Mouse (Mus musculus) hindbrain, embryonic 15.5 days (tissue): ENCODE measurements around the gene Gm17720. TPM values are rescaled to one million over a fixed set of nuclear protein-coding genes. Genes with fewer than 3 reads are reported as not detected.
A peak's percentile ranks its signal among the peaks of the same experiment; 100 is the strongest.

Experiments used
- ATAC-seq: fragments of 200-750 bp; cut with Nextera tagmentation; 2 replicates; pipeline ENCODE4 v1.8.0; 2017; ENCODE audit warnings: low read depth, moderate number of reproducible peaks, moderate TSS enrichment; ENCODE audit not compliant: low FRiP score
- H3K27ac ChIP-seq: fragments of 300-500 bp; sonication (generic); replicated peaks from 2 replicates; pipeline ENCODE4 v1.5.1; 2015; ENCODE audit warnings: mild to moderate bottlenecking, inconsistent platforms
- H3K27me3 ChIP-seq: fragments of 300-500 bp; sonication (generic); 2 replicates; pipeline ENCODE4 v1.6.1; 2015; ENCODE audit warnings: control low read depth, inconsistent platforms
- H3K36me3 ChIP-seq: fragments of 300-500 bp; sonication (generic); 2 replicates; pipeline ENCODE4 v1.6.1; 2015; ENCODE audit warnings: control low read depth, inconsistent platforms
- H3K4me1 ChIP-seq: fragments of 300-500 bp; sonication (generic); replicated peaks from 2 replicates; pipeline ENCODE4 v1.6.1; 2015; ENCODE audit warnings: control low read depth, inconsistent platforms
- H3K4me2 ChIP-seq: fragments of 300-500 bp; sonication (generic); 2 replicates; pipeline ENCODE4 v1.6.1; 2015; ENCODE audit warnings: moderate library complexity, mild to moderate bottlenecking, inconsistent platforms
- H3K4me3 ChIP-seq: fragments of 300-500 bp; sonication (generic); 2 replicates; pipeline ENCODE4 v1.5.1; 2015; ENCODE audit warnings: mild to moderate bottlenecking, inconsistent platforms
- H3K9ac ChIP-seq: fragments of 300-500 bp; sonication (generic); 2 replicates; pipeline ENCODE4 v1.6.1; 2015; ENCODE audit warnings: inconsistent platforms
- H3K9me3 ChIP-seq: fragments of 300-500 bp; sonication (generic); 2 replicates; pipeline ENCODE4 v1.6.1; 2016; ENCODE audit warnings: control low read depth, inconsistent platforms
- WGBS: fragments of 180-500 bp; shearing (Covaris S2); methylation state at CpG from one replicate; pipeline ENCODE4 v1.1.7; 2015; 5-methylcytosine and 5-hydroxymethylcytosine counted together
- polyA plus RNA-seq: library from polyadenylated mRNA; unstranded; fragments of >200 nt; fragmentation: Nextera tagmentation; extraction: Ambion mirVana; gene quantifications from 2 replicates; pipeline ENCODE4 v1.2.1, GENCODE M21; 2015

The Gm17720 gene
- polyA plus RNA-seq, 1 experiment from 2014 or later: not detected

- H3K4me2 ChIP-seq: peak within 1 kb of the TSS; percentile 91
- H3K27ac ChIP-seq: peak within 1 kb of the TSS; percentile 67
- H3K27me3 ChIP-seq: peaks cover 5% of the 10 kb centered on the region; the same call in 1 of the 2 replicates
- H3K36me3 ChIP-seq: peaks cover 12% of the 10 kb centered on the region
- no peaks in the 10 kb centered on the region for H3K9me3 ChIP-seq
- 7% methylated on average over 54 of the region's 54 CpGs for whole genome bisulfite sequencing
- H3K4me1 ChIP-seq: peaks cover 23% of the 10 kb centered on the region
- peak within 1 kb of the TSS; percentile 75 for H3K4me3 ChIP-seq
- H3K9ac ChIP-seq: peak within 1 kb of the TSS; percentile 75
- ATAC-seq: peak; percentile 95
Measured at GRCm38 (mm10) chr8:110079282-110080221, 23.0 kb downstream of the Gm17720 start, which contains the start of gene Zfp612. Gene Zfp612 (plus strand): TSS chr8:110079746.

- H3K9ac ChIP-seq: no peak overlapping the region
- no peak for ATAC-seq
- no peak overlapping the region for H3K4me2 ChIP-seq
- H3K27ac ChIP-seq: no peak overlapping the region
- no peaks in the 10 kb centered on the region for H3K36me3 ChIP-seq
- 0 out of 2 replicates have a peak, but pooled peaks cover 3% of the 10 kb centered on the region for H3K4me1 ChIP-seq
- no peak overlapping the region for H3K4me3 ChIP-seq
- H3K27me3 ChIP-seq: peaks cover 5% of the 10 kb centered on the region; the same call in 1 of the 2 replicates
- 85% methylated on average over 8 of the region's 8 CpGs for WGBS
- no peaks in the 10 kb centered on the region for H3K9me3 ChIP-seq
Measured at GRCm38 (mm10) chr8:110074496-110074895, 28.1 kb downstream of the Gm17720 start.

DNA sequence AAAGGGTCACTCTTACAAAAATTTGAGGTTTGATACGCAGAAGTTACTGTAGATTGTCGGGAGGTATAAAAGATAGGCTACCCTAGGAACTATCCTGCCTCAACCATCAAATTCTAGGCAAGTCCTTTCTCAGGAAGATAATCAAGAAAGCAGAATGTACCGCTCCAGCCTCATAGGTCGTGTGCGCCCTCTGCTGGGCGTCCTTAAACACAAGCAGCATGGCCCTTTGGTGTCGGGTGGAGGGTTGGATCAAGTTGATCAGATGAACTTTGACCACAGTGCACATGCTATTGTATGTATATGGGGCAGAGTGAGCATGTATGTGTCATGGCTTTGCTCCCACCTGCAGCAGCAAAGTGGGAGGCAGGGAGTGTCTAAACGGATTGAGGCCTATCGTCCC, 31.0 kb downstream of the Gm17720 start:
- H3K4me1 ChIP-seq: no peaks in the 10 kb centered on the region
- H3K27me3 ChIP-seq: no peaks in the 10 kb centered on the region
- no peak overlapping the region for H3K27ac ChIP-seq
- ATAC-seq: 0 out of 2 replicates have a peak, but pooled peaks have one; percentile 45
- H3K9ac ChIP-seq: no peak overlapping the region
- no peaks in the 10 kb centered on the region for H3K9me3 ChIP-seq
- H3K4me2 ChIP-seq: no peak overlapping the region
- 18% methylated on average over 9 of the region's 9 CpGs for WGBS
- H3K4me3 ChIP-seq: no peak overlapping the region
- H3K36me3 ChIP-seq: no peaks in the 10 kb centered on the region

- no peaks in the 10 kb centered on the region for H3K36me3 ChIP-seq
- WGBS: 88% methylated on average over 4 of the region's 4 CpGs
- H3K27ac ChIP-seq: no peak overlapping the region
- H3K9ac ChIP-seq: no peak overlapping the region
- H3K27me3 ChIP-seq: no peaks in the 10 kb centered on the region
- no peak overlapping the region for H3K4me3 ChIP-seq
- no peak for ATAC-seq
- no peaks in the 10 kb centered on the region for H3K4me1 ChIP-seq
- no peak overlapping the region for H3K4me2 ChIP-seq
- H3K9me3 ChIP-seq: no peaks in the 10 kb centered on the region
Measured at GRCm38 (mm10) chr8:110069706-110070105, 32.8 kb downstream of the Gm17720 start.

GRCm38 (mm10) chr8:110065676-110066075, 36.9 kb downstream of the Gm17720 start:
- Histone ChIP-seq H3K4me2 (no peak overlapping the region), H3K27ac (no peak overlapping the region), H3K4me3 (no peak overlapping the region), H3K9me3 (no peaks in the 10 kb centered on the region), H3K9ac (no peak overlapping the region), H3K27me3 (no peaks in the 10 kb centered on the region), H3K4me1 (no peaks in the 10 kb centered on the region), H3K36me3 (no peaks in the 10 kb centered on the region)
- no peak for ATAC-seq
- WGBS: 92% methylated on average over 4 of the region's 4 CpGs

- Histone ChIP-seq H3K36me3 (no peaks in the 10 kb centered on the region), H3K9ac (no peak overlapping the region), H3K27ac (no peak overlapping the region), H3K27me3 (no peaks in the 10 kb centered on the region), H3K4me2 (no peak overlapping the region), H3K4me3 (no peak overlapping the region), H3K9me3 (no peaks in the 10 kb centered on the region), H3K4me1 (no peaks in the 10 kb centered on the region)
- 92% methylated on average over 18 of the region's 18 CpGs for WGBS
- ATAC-seq: no peak
Measured at GRCm38 (mm10) chr8:110064606-110065365, 37.8 kb downstream of the Gm17720 start.

- WGBS: 73% methylated on average over 9 of the region's 9 CpGs
- Histone ChIP-seq H3K27ac (no peak overlapping the region), H3K4me2 (no peak overlapping the region), H3K4me3 (no peak overlapping the region), H3K36me3 (no peaks in the 10 kb centered on the region), H3K9ac (no peak overlapping the region), H3K4me1 (no peaks in the 10 kb centered on the region), H3K27me3 (no peaks in the 10 kb centered on the region), H3K9me3 (no peaks in the 10 kb centered on the region)
- ATAC-seq: no peak
Measured at GRCm38 (mm10) chr8:110064161-110064560, 38.4 kb downstream of the Gm17720 start.

GRCm38 (mm10) chr8:110058207-110058606, 44.3 kb downstream of the Gm17720 start:
- H3K27ac ChIP-seq: no peak overlapping the region
- H3K36me3 ChIP-seq: no peaks in the 10 kb centered on the region
- no peak overlapping the region for H3K4me2 ChIP-seq
- ATAC-seq: no peak
- 59% methylated on average over 8 of the region's 8 CpGs for WGBS
- H3K27me3 ChIP-seq: no peaks in the 10 kb centered on the region
- no peak overlapping the region for H3K4me3 ChIP-seq
- H3K9me3 ChIP-seq: no peaks in the 10 kb centered on the region
- H3K4me1 ChIP-seq: no peaks in the 10 kb centered on the region
- no peak overlapping the region for H3K9ac ChIP-seq

- no peaks in the 10 kb centered on the region for H3K9me3 ChIP-seq
- no peak overlapping the region for H3K4me2 ChIP-seq
- no peak for ATAC-seq
- no peak overlapping the region for H3K4me3 ChIP-seq
- no peak overlapping the region for H3K9ac ChIP-seq
- no peak overlapping the region for H3K27ac ChIP-seq
- WGBS: 83% methylated on average over 6 of the region's 6 CpGs
- H3K4me1 ChIP-seq: no peaks in the 10 kb centered on the region
- H3K27me3 ChIP-seq: no peaks in the 10 kb centered on the region
- H3K36me3 ChIP-seq: no peaks in the 10 kb centered on the region
Measured at GRCm38 (mm10) chr8:110051208-110051607, 51.3 kb downstream of the Gm17720 start.

DNA sequence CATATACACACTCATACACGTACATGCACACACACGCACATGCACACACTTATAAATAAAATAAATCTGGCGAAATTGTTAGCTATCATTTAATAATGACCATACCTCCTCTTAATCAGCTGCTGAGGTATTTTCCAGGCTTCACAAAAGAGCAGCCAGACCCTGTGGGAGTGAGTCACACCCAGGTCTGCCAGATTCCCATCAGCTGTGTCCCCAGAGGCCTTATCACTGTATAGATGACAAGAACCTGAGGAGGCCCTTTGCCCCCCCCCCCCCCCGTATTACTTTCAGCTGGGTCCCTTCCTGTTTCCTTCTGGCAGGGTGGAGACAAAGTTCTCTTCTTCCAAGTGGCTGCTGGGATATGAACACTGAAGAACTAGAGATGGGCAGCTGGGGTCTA, 62.0 kb downstream of the Gm17720 start:
- no peak for ATAC-seq

GRCm38 (mm10) chr8:110039659-110040058, 62.9 kb downstream of the Gm17720 start, which contains the start of gene Chst4:
Gene Chst4 (minus strand): TSS chr8:110039740.
- peaks cover 4% of the 10 kb centered on the region; the same call in 1 of the 2 replicates for H3K4me1 ChIP-seq
- H3K4me2 ChIP-seq: no peak within 1 kb of the TSS
- H3K27ac ChIP-seq: no peak within 1 kb of the TSS
- H3K9ac ChIP-seq: no peak within 1 kb of the TSS
- ATAC-seq: no peak
- H3K9me3 ChIP-seq: no peaks in the 10 kb centered on the region
- no peaks in the 10 kb centered on the region for H3K27me3 ChIP-seq
- no peaks in the 10 kb centered on the region for H3K36me3 ChIP-seq
- no peak within 1 kb of the TSS for H3K4me3 ChIP-seq
- WGBS: 87% methylated on average over 5 of the region's 5 CpGs

More for the DNA sequence above, 62.0 kb downstream of the Gm17720 start:
- Histone ChIP-seq H3K36me3 (no peaks in the 10 kb centered on the region), H3K27me3 (no peaks in the 10 kb centered on the region), H3K9me3 (no peaks in the 10 kb centered on the region), H3K9ac (no peak overlapping the region), H3K27ac (no peak overlapping the region), H3K4me2 (no peak overlapping the region), H3K4me1 (peaks cover 4% of the 10 kb centered on the region; the same call in 1 of the 2 replicates), H3K4me3 (no peak overlapping the region)
- WGBS: 87% methylated on average over 4 of the region's 4 CpGs

- ATAC-seq: no peak
Measured at GRCm38 (mm10) chr8:110039216-110039615, 63.3 kb downstream of the Gm17720 start.

More at GRCm38 (mm10) chr8:110039216-110039615, 63.3 kb downstream of the Gm17720 start:
- 45% methylated on average over 7 of the region's 7 CpGs for WGBS
- Histone ChIP-seq H3K4me3 (no peak overlapping the region), H3K36me3 (no peaks in the 10 kb centered on the region), H3K4me1 (peaks cover 4% of the 10 kb centered on the region; the same call in 1 of the 2 replicates), H3K27me3 (no peaks in the 10 kb centered on the region), H3K9ac (no peak overlapping the region), H3K4me2 (no peak overlapping the region), H3K9me3 (no peaks in the 10 kb centered on the region), H3K27ac (no peak overlapping the region)
